Mouse (Mus musculus): Measurements from ENCODE around the gene Grpr. TPM values are rescaled to one million over a fixed set of nuclear protein-coding genes. Genes with fewer than 3 reads are reported as not detected.

Gene Grpr
- polyA plus RNA-seq, 1 experiment from 2014 or later: 0.18 TPM

Other genes starting within 250 kb of the Grpr start
- gene Rnf138rt1, start 211.7 kb upstream of the Grpr start, polyA plus RNA-seq (2014; fragmentation: Nextera tagmentation; extraction: Ambion mirVana): 0.35 TPM in 1 of 2 replicates, not detected in the other